Mouse (Mus musculus) E14TG2a.4 (cell line): ENCODE measurements around the gene Lrrc75a.

Experiments
- CTCF ChIP-seq: conservative IDR thresholded peaks from 2 replicates; pipeline ENCODE4 v1.5.1; 2014; ENCODE audit warnings: low read length
- NANOG ChIP-seq: IDR thresholded peaks from 2 replicates; pipeline ENCODE4 v1.6.1; 2014; ENCODE audit warnings: borderline replicate concordance, low read length, mixed read lengths

GRCm38 (mm10) chr11:62631138-62631537, 17.2 kb downstream of the Lrrc75a start:
- TF ChIP-seq CTCF (no peak), NANOG (no peak)
